In the genomic region with DNA sequence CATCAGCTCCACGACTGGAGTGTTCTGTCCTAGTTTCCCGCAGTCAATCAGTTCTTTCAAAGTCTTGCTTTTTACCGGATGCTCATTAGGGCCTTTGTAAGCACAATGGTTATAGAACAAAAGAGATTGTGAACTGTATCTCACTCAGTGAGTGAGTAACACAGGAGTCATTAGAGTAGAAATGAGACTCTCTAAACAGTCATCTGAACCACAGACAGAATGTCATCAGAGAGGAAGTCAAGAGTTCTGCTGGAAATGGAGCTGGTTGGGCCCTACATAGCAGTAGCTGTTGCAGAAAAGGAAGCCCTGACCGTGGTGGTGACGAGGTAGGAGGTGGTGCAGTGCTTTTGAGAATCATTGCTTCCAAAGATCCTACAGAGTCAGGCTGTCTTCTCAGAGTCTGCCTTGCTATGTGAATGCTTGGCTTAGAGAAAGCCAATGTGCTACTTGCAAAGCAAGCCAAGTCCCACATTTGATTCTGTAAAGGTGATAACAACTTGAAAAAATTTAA, we compare ENCODE assay signal across 12 mouse cellular contexts. TPM values are rescaled to one million over a fixed set of nuclear protein-coding genes. Genes with fewer than 3 reads are reported as not detected.
DNase-seq lines count a peak whose midpoint lies in the region; ATAC-seq lines count a peak whose summit lies in the region.
"Had no signal": no experiment of that assay in that cellular context is flagged by ENCODE, and none has a peak within 500 bp of the region (broad histone marks: within the 10 kb centered on the region; RNA-seq: fewer than 3 reads in every experiment).

No protein-coding gene starts in this region.

- H3K27ac ChIP-seq in heart, embryonic 14.5 days (replicated peaks in 1 of 2; ENCODE audit: control insufficient read depth in 1 of 2, insufficient read depth in 1 of 2, low read depth in 2 of 2, low read length in 2 of 2): peak overlapping the region; percentile 49 to 66; a peak in 1 of 4 replicates
- H3K27ac ChIP-seq: hindbrain, embryonic 15.5 days; neural tube, embryonic 13.5 days had no signal

- WGBS in heart, embryonic 14.5 days: 71% methylated on average over 5 of the region's 5 CpGs

- H3K9me3 ChIP-seq in heart, embryonic 14.5 days (ENCODE audit: control insufficient read depth, low read length): no peaks in the 10 kb centered on the region
- H3K9me3 ChIP-seq: hindbrain, embryonic 15.5 days; limb, embryonic 12.5 days; neural tube, embryonic 13.5 days had no signal

- H3K9ac ChIP-seq in heart, embryonic 14.5 days (ENCODE audit: low read length): no peak overlapping the region
- H3K9ac ChIP-seq: hindbrain, embryonic 15.5 days; limb, embryonic 12.5 days; neural tube, embryonic 13.5 days had no signal

- no peak for DNase-seq in heart, postnatal 14 days
- peak; percentile 49 to 59 for DNase-seq in spleen, postnatal 36 days (ENCODE audit: low spot score in 2 of 2)
- no peak for DNase-seq in spleen, postnatal 14 days (ENCODE audit: low spot score in 2 of 2)
- peak; percentile 63 for DNase-seq in thymus, postnatal 25 days
- no peak for DNase-seq in neural tube, embryonic 10.5 days (ENCODE audit: extremely low spot score, low spot score)
- no peak for DNase-seq in ovary, adult 18-20 months (ENCODE audit: low spot score)

- no peaks in the 10 kb centered on the region for H3K27me3 ChIP-seq in heart, embryonic 14.5 days (ENCODE audit: control insufficient read depth, insufficient read depth, low read length)
- H3K27me3 ChIP-seq: hindbrain, embryonic 15.5 days; limb, embryonic 12.5 days; neural tube, embryonic 13.5 days; Patski had no signal

- no peak overlapping the region for H3K4me3 ChIP-seq in heart, embryonic 14.5 days (ENCODE audit: control insufficient read depth in 1 of 2, insufficient read depth in 1 of 2, low read depth in 1 of 2, low read length in 2 of 2)
- H3K4me3 ChIP-seq: hindbrain, embryonic 15.5 days; limb, embryonic 12.5 days; neural tube, embryonic 13.5 days had no signal

- H3K4me1 ChIP-seq in heart, embryonic 14.5 days (ENCODE audit: control insufficient read depth in 2 of 2, insufficient read depth in 2 of 2, low read length in 2 of 2): peaks cover 2 to 12% of the 10 kb centered on the region in 2 experiments; a peak in 3 of 4 replicates
- H3K4me1 ChIP-seq: hindbrain, embryonic 15.5 days; neural tube, embryonic 13.5 days had no signal

- no peak for ATAC-seq in heart, embryonic 14.5 days (ENCODE audit: insufficient number of reproducible peaks, insufficient read depth, low FRiP score, low read depth)
- ATAC-seq in hematopoietic stem cell, adult 5-6 weeks (replicated peaks in 1 of 2; ENCODE audit: insufficient read depth in 1 of 2, low FRiP score in 2 of 2, low TSS enrichment in 1 of 2, low read depth in 1 of 2, poor library complexity in 2 of 2, severe bottlenecking in 2 of 2): peak; percentile 25 to 72; a peak in 1 of 4 replicates
- ATAC-seq: Patski had no signal

- intact Hi-C loops in heart, postnatal 14 days (cut with DNase I): no loop called here

- H3K4me2 ChIP-seq in heart, embryonic 14.5 days (ENCODE audit: low read length): no peak overlapping the region
- H3K4me2 ChIP-seq: hindbrain, embryonic 15.5 days; limb, embryonic 12.5 days; neural tube, embryonic 13.5 days had no signal

- no peaks in the 10 kb centered on the region for H3K36me3 ChIP-seq in heart, embryonic 14.5 days (ENCODE audit: control insufficient read depth, insufficient read depth, low read length)
- H3K36me3 ChIP-seq: hindbrain, embryonic 15.5 days; limb, embryonic 12.5 days; neural tube, embryonic 13.5 days had no signal

RNA-seq across cellular contexts. Expression of a gene that starts 40.5 kb away (rescaled TPM):
- polyA plus RNA-seq in heart, embryonic 14.5 days (2014; fragmentation: Nextera tagmentation; extraction: Ambion mirVana): 330 and 349 TPM in 2 replicates
- 100 to 1,000 TPM; 127 to 136 TPM for total RNA-seq in heart, postnatal 14 days (2021)
- total RNA-seq in hematopoietic stem cell, adult 5-6 weeks (2017): 243 and 311 TPM in 2 replicates

Comparison
In these comparisons a context has a peak if more than half of its experiments do, and no peak if none do; other contexts are left out.
1. DNase-seq: peak in spleen, postnatal 36 days (2 of 2) and thymus, postnatal 25 days (single experiment); none in heart, postnatal 14 days (0 of 2), spleen, postnatal 14 days (0 of 2), neural tube, embryonic 10.5 days (single experiment) and ovary, adult 18-20 months (single experiment).